Mouse (Mus musculus): Measurements from ENCODE around the gene Trim26. TPM values are rescaled to one million over a fixed set of nuclear protein-coding genes. Genes with fewer than 3 reads are reported as not detected.
"Not testable (repeated sequence)": the region's sequence is repeated elsewhere in the genome, so short reads cannot be mapped to it uniquely, and the experiment has no call there.

Gene Trim26
- total RNA-seq, 2 experiments from 2014 or later = 18.9 to 23.5 TPM

GRCm38 (mm10) chr17:36856236-36856635 lies 19.3 kb downstream of the Trim26 start:
- intact Hi-C loops (cut with DNase I) = no loop called here

GRCm38 (mm10) chr17:36858181-36858580 lies 21.2 kb downstream of the Trim26 start:
- DNase-seq = no peak
- TF ChIP-seq CTCF (IDR thresholded peaks at IDR 0.05) = no peak
- Histone ChIP-seq H3K27ac (no peak overlapping the region), H3K4me3 (no peak overlapping the region)
- intact Hi-C loops (cut with DNase I) = no loop called here

More at GRCm38 (mm10) chr17:36856236-36856635, 19.3 kb downstream of the Trim26 start:
- no peak overlapping the region for H3K4me3 ChIP-seq
- no peak for TF ChIP-seq CTCF (IDR thresholded peaks at IDR 0.05)
- DNase-seq = no peak
- no peak overlapping the region for H3K27ac ChIP-seq

GRCm38 (mm10) chr17:36861680-36862079 lies 24.7 kb downstream of the Trim26 start:
- H3K4me3 ChIP-seq = no peak overlapping the region
- no peak for TF ChIP-seq CTCF (IDR thresholded peaks at IDR 0.05)
- H3K27ac ChIP-seq = no peak overlapping the region
- intact Hi-C loops (cut with DNase I) = no loop called here
- no peak for DNase-seq

GRCm38 (mm10) chr17:36866719-36867527 lies 30.0 kb downstream of the Trim26 start, which contains the start of gene Trim15:
Gene Trim15 (minus strand): TSS chr17:36867210.
- Histone ChIP-seq H3K4me3 (no peak within 1 kb of the TSS; the same call in 1 of the 2 replicates), H3K27ac (no peak within 1 kb of the TSS)
- no peak for TF ChIP-seq CTCF (IDR thresholded peaks at IDR 0.05)
- no peak for DNase-seq
- intact Hi-C loops (cut with DNase I) = no loop called here

- H3K27ac ChIP-seq = no peak overlapping the region
- no peak for TF ChIP-seq CTCF (IDR thresholded peaks at IDR 0.05)
Observed at GRCm38 (mm10) chr17:36868836-36869235, 31.9 kb downstream of the Trim26 start.

GRCm38 (mm10) chr17:36869284-36869954 lies 32.5 kb downstream of the Trim26 start, which contains the start of gene Trim10:
Gene Trim10 (plus strand): TSS chr17:36869574.
- Histone ChIP-seq H3K4me3 (no peak within 1 kb of the TSS), H3K27ac (no peak within 1 kb of the TSS)
- TF ChIP-seq CTCF (IDR thresholded peaks at IDR 0.05) = no peak
- no peak for DNase-seq
- intact Hi-C loops (cut with DNase I) = no loop called here

More at GRCm38 (mm10) chr17:36868836-36869235, 31.9 kb downstream of the Trim26 start:
- H3K4me3 ChIP-seq = no peak overlapping the region
- intact Hi-C loops (cut with DNase I) = no loop called here
- no peak for DNase-seq

GRCm38 (mm10) chr17:36869955-36870810 lies 33.2 kb downstream of the Trim26 start:
- intact Hi-C loops (cut with DNase I) = no loop called here
- no peak for DNase-seq
- H3K27ac ChIP-seq = no peak overlapping the region
- H3K4me3 ChIP-seq = no peak overlapping the region
- TF ChIP-seq CTCF (IDR thresholded peaks at IDR 0.05) = no peak

GRCm38 (mm10) chr17:36874636-36875035 lies 37.7 kb downstream of the Trim26 start:
- no peak overlapping the region for H3K4me3 ChIP-seq
- no peak overlapping the region for H3K27ac ChIP-seq
- TF ChIP-seq CTCF (IDR thresholded peaks at IDR 0.05) = no peak
- intact Hi-C loops (cut with DNase I) = no loop called here
- no peak for DNase-seq

GRCm38 (mm10) chr17:36883350-36883749 lies 46.4 kb downstream of the Trim26 start:
- TF ChIP-seq CTCF (IDR thresholded peaks at IDR 0.05) = no peak
- no peak overlapping the region for H3K27ac ChIP-seq
- intact Hi-C loops (cut with DNase I) = no loop called here
- no peak overlapping the region for H3K4me3 ChIP-seq
- no peak for DNase-seq

- Histone ChIP-seq H3K27ac (no peak overlapping the region), H3K4me3 (no peak overlapping the region)
- DNase-seq = no peak
- no peak for TF ChIP-seq CTCF (IDR thresholded peaks at IDR 0.05)
- intact Hi-C loops (cut with DNase I) = no loop called here
Observed at GRCm38 (mm10) chr17:36885132-36885790, 48.3 kb downstream of the Trim26 start.

GRCm38 (mm10) chr17:36890073-36890903 lies 53.4 kb downstream of the Trim26 start, which contains the start of gene Trim40:
Gene Trim40 (minus strand): TSS chr17:36890123.
- Histone ChIP-seq H3K27ac (no peak within 1 kb of the TSS), H3K4me3 (no peak within 1 kb of the TSS)
- DNase-seq = no peak
- no peak for TF ChIP-seq CTCF (IDR thresholded peaks at IDR 0.05)
- intact Hi-C loops (cut with DNase I) = no loop called here

- intact Hi-C loops (cut with DNase I); DNase-seq: not testable (repeated sequence)
Observed at GRCm38 (mm10) chr17:36891496-36891895, 54.6 kb downstream of the Trim26 start.

More at GRCm38 (mm10) chr17:36891496-36891895, 54.6 kb downstream of the Trim26 start:
- H3K4me3 ChIP-seq, H3K27ac ChIP-seq: not testable (repeated sequence)

Measured in gastrocnemius, adult 2 months (tissue).